Mouse (Mus musculus) heart, postnatal 10 days (tissue): ENCODE data around the gene Fgfr2. TPM values are rescaled to one million over a fixed set of nuclear protein-coding genes. Genes with fewer than 3 reads are reported as not detected.
"Not testable (repeated sequence)": the region's sequence is repeated elsewhere in the genome, so short reads cannot be mapped to it uniquely, and the experiment has no call there.

Experiments
- DNase-seq, 2 experiments: peaks; one replicate each; pipeline ENCODE4 v3.0.0; 2021
- intact Hi-C: fragments of 180-260 bp; cut with DNase I; formaldehyde crosslinking; loops from one replicate; pipeline ENCODE4 v1.15.1; 2025
- total RNA-seq, 2 experiments: library from RNA; stranded (reverse); gene quantifications; 2 replicates each; pipeline ENCODE4 v1.2.3; 2021

Gene Fgfr2
- total RNA-seq, 2 experiments from 2014 or later = 6.2 to 6.3 TPM

DNA sequence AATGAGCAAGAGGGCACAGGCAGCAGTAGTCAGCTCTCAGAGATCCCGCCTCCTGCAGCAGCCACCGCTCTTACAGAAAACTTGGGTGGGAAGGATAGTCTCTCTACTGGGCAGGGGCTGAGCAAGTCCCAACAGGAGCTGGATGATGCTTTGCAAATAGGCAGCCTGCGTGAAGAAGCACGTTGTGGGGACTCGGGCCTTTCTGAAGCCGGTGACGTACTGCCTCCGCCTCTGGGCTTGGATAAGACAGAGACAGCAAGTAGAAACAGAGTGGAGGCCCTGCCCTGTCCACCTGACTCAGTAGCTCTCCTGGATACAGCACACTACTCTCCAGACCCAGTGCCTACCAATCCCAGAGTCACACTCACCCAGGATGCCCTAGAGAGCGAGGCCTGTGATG lies 2498.9 kb downstream of the Fgfr2 start:
- intact Hi-C loops = no loop called here
- no peak for DNase-seq

DNA sequence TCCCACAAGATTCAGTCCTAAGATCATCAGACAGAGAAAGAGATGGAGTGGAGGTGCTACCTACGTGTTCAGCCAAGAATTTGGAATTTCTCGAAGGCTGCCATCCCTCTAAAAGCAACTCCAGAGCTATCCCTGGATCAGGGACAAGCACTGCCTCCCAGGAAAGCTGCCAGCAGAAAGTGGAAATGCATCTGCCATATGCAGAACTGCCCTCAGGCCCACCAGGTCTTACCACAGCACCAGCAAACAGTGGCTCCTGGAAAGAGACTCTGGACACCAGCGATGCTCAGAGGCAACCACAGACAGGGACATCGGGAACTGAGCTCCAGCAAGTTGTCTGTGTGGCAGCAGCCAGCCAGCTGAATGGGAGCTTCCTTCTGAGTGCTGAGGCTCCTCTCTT lies 2500.8 kb downstream of the Fgfr2 start:
- DNase-seq = no peak
- intact Hi-C loops = no loop called here

DNA sequence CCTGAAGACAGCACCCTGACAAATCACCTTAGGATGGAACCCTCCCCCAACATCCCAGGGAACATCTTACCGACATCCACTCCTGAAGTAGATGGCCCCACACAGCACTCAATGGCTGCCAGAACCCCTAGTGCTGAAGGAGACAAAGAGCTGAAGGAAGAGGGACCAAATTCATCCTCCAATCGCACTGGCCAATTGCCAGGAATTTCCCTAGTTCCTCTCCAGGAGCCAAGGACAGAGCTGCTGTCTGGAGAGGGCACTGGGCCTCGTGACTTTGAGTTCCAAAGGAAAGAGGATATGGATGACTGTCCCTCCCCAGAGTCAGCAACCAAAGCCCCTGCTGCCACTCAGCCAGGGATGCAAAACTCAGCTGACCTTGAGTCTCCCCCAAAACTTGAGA lies 2501.2 kb downstream of the Fgfr2 start:
- no peak for DNase-seq
- intact Hi-C loops = no loop called here

DNA sequence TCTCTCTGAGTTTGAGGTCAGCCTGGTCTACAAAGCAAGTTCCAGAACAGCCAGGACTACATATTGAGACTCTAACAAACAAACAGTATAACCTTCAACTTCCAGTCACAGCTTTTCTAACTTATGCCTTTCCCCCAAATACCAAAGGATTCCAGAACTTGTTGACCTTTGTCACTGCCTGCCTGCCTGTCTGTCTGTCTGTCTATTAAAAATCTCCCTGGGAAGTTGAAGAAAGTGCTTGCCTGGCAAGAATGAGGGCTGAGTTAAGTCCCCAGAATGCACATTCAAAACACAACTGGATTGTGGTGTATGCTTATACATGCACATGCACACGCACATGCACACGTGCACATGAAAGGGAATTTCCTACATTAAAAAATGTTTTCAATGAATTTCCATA lies 2502.1 kb downstream of the Fgfr2 start:
- DNase-seq = no peak
- intact Hi-C loops = no loop called here

DNA sequence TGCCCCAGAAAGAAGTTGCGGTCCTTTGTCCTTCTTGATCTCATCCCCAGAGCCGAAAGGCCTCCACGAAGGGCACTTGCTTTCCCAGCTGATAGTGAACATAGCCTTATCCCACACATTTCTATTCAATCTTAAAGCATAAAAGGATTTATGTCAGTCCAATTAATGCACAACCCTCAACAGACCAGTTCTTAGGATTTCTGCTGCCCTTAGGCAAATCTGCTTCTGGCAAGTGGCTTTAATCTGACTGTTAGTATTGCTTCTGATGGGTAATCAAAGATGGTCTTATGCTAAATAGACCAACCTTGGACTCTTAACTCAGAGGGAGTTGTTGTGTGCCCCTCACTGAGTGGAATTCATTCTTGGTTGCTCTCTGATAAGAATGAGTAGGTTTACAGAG lies 2505.6 kb downstream of the Fgfr2 start:
- intact Hi-C loops = no loop called here
- no peak for DNase-seq

DNA sequence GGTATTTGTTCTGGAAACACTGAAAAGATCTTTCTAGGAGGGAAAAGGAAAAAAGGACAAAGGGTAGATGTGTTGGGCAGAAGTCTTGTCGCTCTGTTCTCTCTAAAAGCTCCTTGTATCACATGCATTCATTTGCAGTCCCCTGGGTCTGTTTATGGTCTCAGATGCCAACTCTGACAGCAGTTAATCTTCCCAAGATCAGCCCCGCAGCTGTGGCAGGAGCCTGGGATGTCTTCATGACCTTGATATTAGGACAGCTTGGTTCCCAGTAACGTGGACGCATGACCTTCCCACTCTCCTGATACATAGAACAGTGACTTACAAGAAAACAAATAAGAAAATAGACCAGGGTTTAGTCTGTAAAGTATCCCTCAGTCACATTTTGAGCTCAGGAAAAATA lies 2509.2 kb downstream of the Fgfr2 start:
- no peak for DNase-seq
- intact Hi-C loops = no loop called here

DNA sequence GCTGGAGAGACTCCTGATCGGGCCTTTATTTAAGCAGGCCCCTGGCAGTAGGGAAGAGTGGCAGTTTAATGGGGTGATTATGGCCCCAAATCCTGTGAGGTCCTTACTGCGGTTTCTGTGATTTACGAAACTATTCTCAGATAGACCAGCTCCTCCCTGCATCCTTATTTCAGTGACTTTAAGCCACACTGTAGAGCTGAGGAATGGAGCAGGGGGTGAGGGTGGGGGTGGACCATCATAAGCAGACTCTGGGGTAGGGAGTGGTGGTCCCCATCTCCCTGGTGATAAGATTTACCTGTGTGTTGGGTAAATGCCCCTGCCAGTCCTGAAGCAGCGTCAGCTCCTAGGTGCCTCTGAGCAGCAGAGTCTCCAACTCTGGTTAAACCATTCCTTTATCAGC lies 2516.2 kb downstream of the Fgfr2 start:
- no peak for DNase-seq
- intact Hi-C loops = loop anchor here (5.0 kb wide), 2 partner anchors 65 to 75 kb away; no protein-coding TSS in a partner anchor

DNA sequence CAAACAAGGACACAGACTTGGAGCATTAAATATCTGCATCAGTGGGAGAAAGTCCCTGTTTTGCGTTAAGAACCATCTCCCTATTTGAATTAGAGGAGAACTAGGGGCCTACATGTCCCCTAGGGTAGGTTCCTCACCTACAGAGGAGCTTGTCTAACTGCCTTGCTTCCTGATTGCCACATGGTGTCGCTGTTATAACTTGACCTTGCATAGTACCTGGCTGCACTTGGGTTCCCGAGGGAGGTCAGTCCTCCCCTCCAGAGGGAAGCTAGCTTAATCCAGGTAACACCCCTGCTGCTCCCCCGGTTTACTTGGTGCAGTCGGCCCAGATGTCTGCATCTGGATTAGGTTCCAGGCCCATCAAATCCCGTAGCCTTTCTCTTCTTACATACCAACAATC lies 2518.0 kb downstream of the Fgfr2 start:
- intact Hi-C loops = loop anchor here (1.0 to 5.0 kb wide), 3 partner anchors 67 to 150 kb away; no protein-coding TSS in a partner anchor
- peak in 1 of 2 experiments; percentile 60 for DNase-seq

DNA sequence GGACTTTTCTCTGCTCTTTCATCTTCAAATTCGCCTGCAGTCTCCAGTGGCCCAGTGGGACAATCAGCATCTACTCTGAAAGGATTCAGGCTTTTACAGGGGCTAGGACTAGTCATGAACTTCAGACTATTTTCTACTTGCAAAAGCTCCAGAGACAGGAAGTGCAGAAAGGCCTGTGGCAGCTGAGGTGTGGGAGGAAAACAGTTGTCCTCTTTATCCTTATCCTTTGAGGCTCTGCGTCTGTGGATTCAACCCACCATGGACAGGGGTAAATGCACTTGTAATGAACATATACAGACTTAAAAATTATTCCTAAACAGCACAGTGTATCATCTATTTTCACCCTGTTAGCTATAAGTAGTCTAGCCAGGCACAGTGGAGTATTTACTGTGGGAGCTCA lies 2518.8 kb downstream of the Fgfr2 start:
- intact Hi-C loops = no loop called here
- no peak for DNase-seq

DNA sequence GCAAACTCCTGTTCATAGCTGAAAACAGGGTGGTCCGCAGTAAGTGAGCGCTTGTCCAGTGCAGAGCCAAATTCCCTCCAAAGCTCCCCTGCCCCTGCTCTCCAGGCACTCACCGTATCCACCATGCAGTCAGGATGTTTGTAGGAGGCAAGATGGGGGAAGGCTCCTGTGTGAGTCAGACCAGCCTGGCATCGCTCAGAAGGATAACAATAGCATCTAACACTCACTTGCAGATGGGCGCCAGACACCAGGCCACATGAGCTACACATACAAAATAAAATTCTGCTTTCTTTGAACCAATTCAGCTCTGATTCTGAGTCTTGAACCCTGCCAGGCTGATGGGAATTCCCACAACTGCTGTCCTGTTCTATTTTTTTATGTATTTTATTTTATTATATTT lies 2519.6 kb downstream of the Fgfr2 start:
- DNase-seq = no peak
- intact Hi-C loops = no loop called here

DNA sequence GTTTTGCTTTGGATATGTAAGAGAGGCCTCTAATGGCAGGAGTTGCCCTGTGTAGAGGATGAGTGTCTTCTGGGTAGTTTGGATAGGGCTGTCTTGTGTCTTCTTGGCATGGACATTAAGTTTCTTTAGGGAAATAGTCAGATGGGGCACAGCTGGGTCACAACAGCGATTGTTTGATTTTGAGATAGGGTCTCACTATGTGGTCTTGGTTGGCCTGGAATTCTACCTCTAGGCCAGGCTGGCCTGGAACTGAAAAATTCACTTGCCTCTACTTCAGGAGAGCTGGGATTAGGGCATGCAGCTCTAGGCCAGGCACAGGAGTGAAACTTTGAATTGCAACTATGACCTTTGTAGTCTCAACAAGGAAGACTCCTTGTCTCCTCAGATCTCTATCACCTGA lies 2520.3 kb downstream of the Fgfr2 start:
- intact Hi-C loops = no loop called here

DNA sequence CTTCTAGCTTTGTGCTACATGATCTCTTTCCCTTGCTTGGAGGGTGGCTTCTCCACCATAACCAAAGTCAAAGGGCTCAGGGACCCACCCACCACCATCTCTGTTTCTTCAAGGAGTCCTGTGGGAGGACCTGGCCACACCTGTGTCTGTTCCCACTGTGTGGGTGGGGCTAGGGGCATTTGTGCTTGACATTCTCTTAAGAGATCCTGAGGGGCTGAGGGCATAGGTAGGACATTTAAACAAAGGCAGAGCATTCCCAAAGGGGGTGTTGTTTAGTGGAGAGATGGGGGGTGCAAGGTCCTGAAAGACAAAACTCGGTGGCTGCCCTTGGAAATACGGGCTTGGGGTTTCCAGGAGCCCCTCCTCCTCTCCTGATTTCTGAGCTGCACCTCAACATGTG lies 2522.6 kb downstream of the Fgfr2 start:
- intact Hi-C loops = no loop called here
- no peak for DNase-seq

More for the DNA sequence above, 2520.3 kb downstream of the Fgfr2 start:
- DNase-seq = no peak

DNA sequence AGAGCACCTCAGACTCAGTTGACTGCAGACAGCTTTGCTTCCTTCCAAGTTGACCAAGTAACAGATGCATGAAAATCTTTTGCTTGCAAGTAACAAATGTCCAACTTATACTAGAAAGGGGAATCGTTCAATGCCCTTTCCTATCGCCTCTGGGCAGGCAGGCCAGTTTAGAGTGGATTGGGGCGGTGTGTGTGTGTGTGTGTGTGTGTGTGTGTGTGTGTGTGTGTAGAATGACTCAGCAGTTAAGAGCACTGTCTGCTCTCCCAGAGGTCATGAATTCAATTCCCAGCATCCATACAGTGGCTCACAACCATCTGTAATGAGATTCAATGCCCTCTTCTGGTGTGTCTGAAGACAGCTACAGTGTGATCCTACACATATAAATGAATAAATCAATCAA lies 2523.1 kb downstream of the Fgfr2 start:
- no peak for DNase-seq
- intact Hi-C loops = no loop called here

DNA sequence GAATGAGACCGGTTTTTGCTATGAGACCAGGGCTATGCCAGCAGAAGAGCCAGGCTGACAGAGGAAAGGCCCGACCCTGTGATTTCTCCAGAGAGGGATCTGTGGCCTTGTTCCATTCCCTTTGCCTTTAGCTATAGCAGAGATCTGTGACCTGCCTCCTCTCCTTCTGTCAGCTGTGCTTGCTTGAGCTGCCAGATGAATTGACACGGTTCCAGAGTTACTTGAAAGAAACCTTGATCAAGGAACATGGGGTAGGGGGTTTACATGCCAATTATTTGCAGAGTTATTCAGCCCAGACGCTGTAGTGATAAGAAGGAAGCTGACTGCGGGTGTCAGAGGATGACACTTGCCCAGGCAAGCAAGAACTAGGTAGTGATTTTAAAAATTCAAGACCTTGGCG lies 2525.6 kb downstream of the Fgfr2 start:
- intact Hi-C loops = no loop called here

DNA sequence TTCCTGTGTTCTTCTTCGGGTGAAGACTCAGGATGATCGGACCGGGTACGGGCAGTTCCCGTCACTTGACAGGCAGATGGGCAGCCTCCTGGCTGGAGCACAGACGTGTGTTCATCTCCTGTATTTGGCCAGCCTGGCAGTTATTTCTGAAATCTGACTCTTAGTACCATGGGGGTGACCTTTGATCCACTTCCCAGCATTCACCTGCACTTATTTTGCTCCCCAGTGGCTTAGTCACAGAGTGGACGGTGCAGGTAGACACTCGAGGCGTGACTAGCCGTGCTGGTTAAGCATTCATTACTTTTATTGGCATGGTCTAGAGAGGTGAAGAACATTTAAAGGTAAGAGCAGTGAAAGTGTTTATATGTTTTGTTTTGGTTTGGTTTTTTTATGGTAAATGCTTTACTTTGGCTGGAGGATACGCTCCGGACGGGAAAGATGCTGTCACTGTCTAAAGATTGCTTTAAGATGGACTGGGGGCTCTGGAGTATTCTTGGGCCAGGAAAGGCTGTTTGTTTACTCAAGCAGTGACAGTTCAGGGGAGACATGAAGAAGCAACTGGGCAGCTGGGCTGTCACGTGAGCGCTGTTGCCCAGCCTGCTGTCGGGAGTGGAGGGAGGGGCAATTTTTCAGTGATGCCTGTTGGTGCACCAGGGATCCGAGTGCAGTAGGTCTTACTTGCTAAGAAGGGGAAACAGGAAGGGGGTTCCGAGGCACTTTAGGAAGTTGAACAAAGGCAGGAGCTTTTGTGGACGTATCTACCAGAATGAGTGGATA lies 2526.9 kb downstream of the Fgfr2 start:
- peak in 1 of 2 experiments; percentile 43 for DNase-seq
- intact Hi-C loops = not testable (repeated sequence)

More for the DNA sequence above, 2525.6 kb downstream of the Fgfr2 start:
- no peak for DNase-seq

DNA sequence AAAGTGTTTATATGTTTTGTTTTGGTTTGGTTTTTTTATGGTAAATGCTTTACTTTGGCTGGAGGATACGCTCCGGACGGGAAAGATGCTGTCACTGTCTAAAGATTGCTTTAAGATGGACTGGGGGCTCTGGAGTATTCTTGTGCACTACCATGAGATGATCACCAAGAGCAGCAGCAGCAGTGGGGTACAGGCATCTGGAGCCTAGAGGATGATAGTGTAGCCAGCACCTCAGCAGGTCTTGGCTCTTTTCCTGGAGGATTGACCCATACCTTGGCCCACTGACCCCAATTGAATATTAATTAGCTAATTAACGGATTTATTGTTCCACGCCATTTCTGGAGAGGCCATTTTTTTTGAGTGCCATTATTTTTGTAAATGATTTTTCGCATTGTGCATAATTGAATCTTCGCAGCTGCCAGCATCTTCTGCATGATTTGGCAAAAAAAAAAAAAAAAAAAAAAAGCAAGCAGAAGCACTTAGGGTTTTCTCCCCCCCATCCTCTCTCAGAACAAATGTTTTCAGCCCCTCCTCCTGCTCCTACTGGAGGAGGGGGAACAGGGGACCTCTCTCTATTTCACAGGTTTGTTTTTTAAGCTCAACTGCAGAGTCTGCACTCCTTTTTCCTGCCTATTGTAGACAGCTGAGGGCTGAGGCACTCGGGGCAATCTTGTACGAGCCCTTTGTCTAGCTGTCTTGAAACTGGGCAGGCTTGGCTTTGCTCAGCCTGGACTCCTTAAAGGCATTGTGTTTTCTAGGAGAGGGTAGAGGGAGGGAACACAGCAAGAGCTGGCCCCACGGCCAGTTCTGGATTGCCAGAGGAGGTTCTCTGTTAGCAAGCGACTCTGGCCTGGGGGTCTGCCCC lies 2529.5 kb downstream of the Fgfr2 start:
- intact Hi-C loops, DNase-seq: not testable (repeated sequence)

DNA sequence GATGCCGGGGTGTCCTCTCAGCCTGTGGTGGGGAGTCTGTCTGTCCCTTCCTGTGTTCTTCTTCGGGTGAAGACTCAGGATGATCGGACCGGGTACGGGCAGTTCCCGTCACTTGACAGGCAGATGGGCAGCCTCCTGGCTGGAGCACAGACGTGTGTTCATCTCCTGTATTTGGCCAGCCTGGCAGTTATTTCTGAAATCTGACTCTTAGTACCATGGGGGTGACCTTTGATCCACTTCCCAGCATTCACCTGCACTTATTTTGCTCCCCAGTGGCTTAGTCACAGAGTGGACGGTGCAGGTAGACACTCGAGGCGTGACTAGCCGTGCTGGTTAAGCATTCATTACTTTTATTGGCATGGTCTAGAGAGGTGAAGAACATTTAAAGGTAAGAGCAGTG lies 2530.2 kb downstream of the Fgfr2 start:
- DNase-seq, intact Hi-C loops: not testable (repeated sequence)

DNA sequence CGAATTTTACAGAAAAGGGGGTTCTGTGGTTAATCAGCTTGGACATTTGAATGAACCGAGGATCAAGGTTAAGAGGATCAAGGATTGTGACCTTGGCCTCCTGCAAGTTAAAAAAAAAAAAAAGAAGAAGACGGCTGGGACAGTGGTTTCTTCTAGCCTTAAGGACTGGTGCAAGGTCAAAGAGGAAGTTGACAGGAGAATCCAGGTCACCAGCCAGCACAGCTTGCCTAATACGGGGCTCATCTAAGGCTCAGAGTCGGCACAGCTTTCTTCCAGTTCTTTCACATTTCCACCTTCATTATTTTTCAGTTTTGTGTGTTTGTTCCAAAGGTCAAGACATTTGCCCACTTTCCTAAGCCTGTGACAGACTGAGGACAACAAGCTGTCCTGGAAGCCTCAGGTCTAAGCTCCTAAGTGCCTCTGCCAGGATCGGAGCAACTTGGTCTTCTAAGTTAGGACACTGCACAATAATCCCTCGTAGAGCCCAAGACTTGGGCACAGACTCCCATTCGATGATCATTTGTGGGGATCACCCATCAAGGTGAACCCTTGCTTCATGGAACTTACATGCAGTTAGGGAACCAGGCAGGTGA lies 2532.2 kb downstream of the Fgfr2 start:
- no peak for DNase-seq
- intact Hi-C loops = no loop called here

DNA sequence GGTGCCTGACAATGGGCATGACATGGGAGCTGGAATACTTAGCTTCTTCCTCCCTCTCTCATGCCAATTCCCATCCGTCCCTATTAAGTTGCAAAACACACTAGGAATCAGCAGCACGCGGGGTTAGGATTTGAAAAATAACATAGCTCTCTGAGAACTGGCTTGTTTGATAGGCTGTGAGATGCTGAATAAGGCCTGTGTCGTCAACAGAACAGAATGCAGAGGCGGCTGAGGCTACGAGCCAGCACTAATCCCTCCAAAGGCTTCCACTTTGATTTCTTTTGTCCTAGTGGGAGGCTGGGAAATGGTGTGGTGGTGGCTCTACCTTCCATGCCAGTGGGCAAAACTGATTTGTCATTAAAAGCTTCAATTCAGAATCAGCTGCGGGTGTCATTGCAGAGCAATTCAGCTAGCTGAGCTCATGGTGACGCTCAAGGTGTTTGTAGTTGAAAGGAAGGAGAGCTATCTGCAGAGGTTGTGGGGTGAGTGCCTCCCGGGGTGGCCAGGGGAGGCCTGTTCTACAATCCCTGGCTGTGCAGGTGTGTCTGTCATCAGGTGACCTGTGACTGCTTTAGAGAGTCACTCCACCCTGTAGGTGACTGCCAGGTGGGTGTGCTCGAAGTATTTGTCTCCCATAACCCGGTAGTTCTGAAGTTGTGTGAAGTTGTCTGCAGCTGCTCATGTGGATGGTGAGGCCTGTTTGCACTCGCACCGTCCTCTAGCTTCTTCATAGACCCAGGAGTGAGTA lies 2532.9 kb downstream of the Fgfr2 start:
- intact Hi-C loops = no loop called here
- no peak for DNase-seq

DNA sequence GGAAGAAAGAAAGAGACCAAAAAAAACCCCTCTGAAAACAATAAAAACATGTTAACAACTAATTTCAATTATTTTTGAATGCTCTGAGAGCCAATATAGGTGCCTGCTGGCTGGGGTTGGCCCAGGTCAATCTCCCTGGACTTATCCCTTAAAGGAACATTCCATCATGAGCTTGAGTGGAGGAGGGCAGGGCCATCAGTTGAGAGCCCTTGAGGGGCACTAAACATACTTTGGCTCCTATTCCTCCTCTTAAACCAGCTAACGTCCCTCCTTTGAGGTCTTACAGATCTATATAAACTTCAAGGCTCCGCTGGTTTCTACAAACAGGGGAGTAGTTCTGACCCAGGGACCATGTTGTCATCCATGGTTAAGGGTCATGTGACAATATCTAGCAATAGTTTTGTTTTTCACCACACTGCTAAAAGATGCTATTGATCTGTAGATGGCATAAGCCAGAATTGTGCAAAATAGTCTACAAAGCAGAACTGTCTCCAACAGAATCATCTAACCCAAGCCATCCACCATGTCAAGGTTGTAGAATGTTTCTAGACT lies 2536.6 kb downstream of the Fgfr2 start:
- DNase-seq = no peak
- intact Hi-C loops = no loop called here
